ENCODE assay signal across 8 mouse cellular contexts in genomic region chr7:139119152-139119774, GRCm38 (mm10). TPM values are rescaled to one million over a fixed set of nuclear protein-coding genes. Genes with fewer than 3 reads are reported as not detected.
A peak's percentile ranks its signal among the peaks of the same experiment; 100 is the strongest.
DNase-seq lines count a peak whose midpoint lies in the region; ATAC-seq lines count a peak whose summit lies in the region.

No protein-coding gene starts in this region.

- H3K27ac ChIP-seq in hindbrain, embryonic 14.5 days = no peak overlapping the region

- no peak overlapping the region for H3K9ac ChIP-seq in hindbrain, embryonic 14.5 days

- H3K27me3 ChIP-seq in hindbrain, embryonic 14.5 days (ENCODE audit: control insufficient read depth, insufficient read depth, low read length) = no peaks in the 10 kb centered on the region

- ATAC-seq in hindbrain, embryonic 14.5 days (ENCODE audit: low FRiP score) = peak; percentile 65; the same call in 1 of the 2 replicates
- ATAC-seq in megakaryocyte, adult 5-6 weeks (ENCODE audit: poor library complexity, severe bottlenecking) = peak; percentile 85

- no peaks in the 10 kb centered on the region for H3K36me3 ChIP-seq in hindbrain, embryonic 14.5 days (replicated peaks; ENCODE audit: control insufficient read depth, insufficient read depth)

- H3K4me2 ChIP-seq in hindbrain, embryonic 14.5 days (replicated peaks) = no peak overlapping the region

- H3K9me3 ChIP-seq in hindbrain, embryonic 14.5 days (ENCODE audit: control insufficient read depth, low read length) = no peaks in the 10 kb centered on the region

- 44% methylated on average over 13 of the region's 13 CpGs for WGBS in hindbrain, embryonic 14.5 days

- H3K4me1 ChIP-seq in hindbrain, embryonic 14.5 days (replicated peaks; ENCODE audit: control insufficient read depth, insufficient read depth, low read length) = no peaks in the 10 kb centered on the region

- no peak overlapping the region for H3K4me3 ChIP-seq in hindbrain, embryonic 14.5 days (replicated peaks; ENCODE audit: low read length)

- peak; percentile 28 for DNase-seq in WW6 (ENCODE audit: low read depth, low spot score)
- DNase-seq in cerebellum, postnatal 10 days = peak; percentile 95 to 96
- peak; percentile 65 to 88 for DNase-seq in frontal cortex, postnatal 14 days (ENCODE audit: low spot score in 2 of 2)
- peak; percentile 92 for DNase-seq in hindbrain, embryonic 14.5 days (ENCODE audit: low spot score)
- peak; percentile 93 to 94 for DNase-seq in layer of hippocampus, postnatal 10 days (ENCODE audit: low spot score in 2 of 2)
- peak; percentile 89 to 91 for DNase-seq in right cerebral cortex, postnatal 10 days (ENCODE audit: low spot score in 2 of 2)
- DNase-seq in urinary bladder, postnatal 25 days (ENCODE audit: low spot score) = peak; percentile 70

RNA-seq across cellular contexts. Expression of gene Dpysl4, which starts 33.5 kb away (rescaled TPM):
- 211 and 216 TPM in 2 replicates for polyA plus RNA-seq in hindbrain, embryonic 14.5 days (2014; fragmentation: Nextera tagmentation; extraction: Ambion mirVana)
- total RNA-seq in layer of hippocampus, postnatal 10 days (2021) = 100 to 1,000 TPM; 117 to 125 TPM
- not detected in 2 replicates for total RNA-seq in megakaryocyte, adult 5-6 weeks (2015)
- total RNA-seq in megakaryocyte, adult 5-6 weeks (2017) = not detected in 2 replicates

Comparison
In these comparisons a context has a peak if more than half of its experiments do, and no peak if none do; other contexts are left out.
1. DNase-seq: peak in every context shown above with its lines; median percentile 96 in cerebellum, postnatal 10 days; 94 in layer of hippocampus, postnatal 10 days; 92 in hindbrain, embryonic 14.5 days; 90 in right cerebral cortex, postnatal 10 days; 76 in frontal cortex, postnatal 14 days; 70 in urinary bladder, postnatal 25 days; 28 in WW6.
2. RNA of gene Dpysl4, which starts 33.5 kb away (total RNA-seq): 117 to 125 TPM in layer of hippocampus, postnatal 10 days; not detected in megakaryocyte, adult 5-6 weeks; every median in the first group is over 100 times any median in the second.